Mouse (Mus musculus) T-helper 1 cell (primary cell): ENCODE measurements around the gene Kat6b.
"Not testable (repeated sequence)": the region's sequence is repeated elsewhere in the genome, so short reads cannot be mapped to it uniquely, and the experiment has no call there.

ENCODE experiments used
- in situ Hi-C: fragments of 300-600 bp; cut with MboI, MseI; formaldehyde crosslinking; loops from one replicate; pipeline ENCODE4 v1.15.1; 2025; ENCODE audit warnings: high pct_unique_total_duplicates

The Kat6b gene

GRCm38 (mm10) chr14:21481231-21481630, at the start of gene Kat6b:
Gene Kat6b, plus strand, starts transcription at chr14:21481434.
- in situ Hi-C loops, result no loop called here

DNA sequence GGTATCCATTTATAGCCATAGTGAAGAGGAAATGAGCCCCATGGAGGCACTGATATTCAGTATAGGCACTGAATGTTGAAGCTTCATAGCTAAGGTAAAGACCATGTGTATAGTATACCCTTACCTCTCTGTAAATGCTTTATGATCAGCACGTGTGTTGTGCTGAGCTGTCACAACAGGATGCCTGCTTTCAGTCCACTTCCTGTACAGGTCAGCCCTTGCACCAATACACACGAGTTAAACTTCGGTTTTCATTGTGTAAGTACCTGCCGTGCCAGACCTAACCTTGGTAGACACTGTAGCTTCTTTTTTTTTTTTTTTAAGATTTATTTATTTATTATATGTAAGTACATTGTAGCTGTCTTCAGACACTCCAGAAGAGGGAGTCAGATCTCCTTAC, 47.8 kb upstream of the Kat6b start:
- in situ Hi-C loops, result no loop called here

GRCm38 (mm10) chr14:21433995-21434394, 47.2 kb upstream of the Kat6b start:
- in situ Hi-C loops, result no loop called here

DNA sequence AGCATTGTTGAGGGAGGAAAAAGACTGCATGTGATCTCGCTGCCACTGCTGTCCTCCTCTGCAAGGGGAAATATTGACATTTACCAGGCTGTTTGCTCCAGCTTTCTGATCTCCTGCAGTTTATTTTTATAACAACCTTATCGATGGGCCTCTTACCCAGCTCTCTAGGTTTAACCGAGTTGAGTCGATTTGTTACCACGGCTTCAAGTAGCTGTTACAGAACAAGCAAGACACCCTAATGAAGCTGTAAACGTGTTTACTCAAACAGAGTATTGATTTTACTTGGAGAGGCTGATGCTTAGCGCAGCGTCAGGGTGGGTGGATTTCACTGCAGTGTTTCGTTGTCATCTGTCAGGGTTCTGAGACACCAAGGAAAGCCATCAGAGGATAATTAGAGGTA, 46.5 kb upstream of the Kat6b start:
- in situ Hi-C loops, result no loop called here

- in situ Hi-C loops, result no loop called here
Measured at GRCm38 (mm10) chr14:21439785-21440184, 41.4 kb upstream of the Kat6b start.

DNA sequence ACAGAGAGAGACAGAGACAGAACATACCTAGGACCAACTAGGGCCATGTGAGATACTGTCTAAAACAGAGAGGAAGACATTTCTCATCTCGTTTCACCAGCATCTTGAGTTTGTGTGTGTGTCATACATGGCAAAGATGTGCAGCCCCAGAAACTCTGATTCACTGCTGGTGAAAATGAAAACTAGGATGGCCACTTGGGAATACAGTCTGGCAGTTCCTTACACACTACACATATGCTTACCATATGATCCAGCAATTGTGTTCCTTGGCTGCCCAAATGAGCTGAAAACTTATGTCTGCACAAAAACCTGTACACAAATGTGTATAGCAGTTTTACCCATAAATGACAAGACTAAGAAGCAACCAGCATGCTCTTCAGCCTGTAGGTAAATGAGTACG, 40.7 kb upstream of the Kat6b start:
- in situ Hi-C loops, result no loop called here

GRCm38 (mm10) chr14:21441772-21442533, 39.3 kb upstream of the Kat6b start:
- in situ Hi-C loops, result no loop called here

DNA sequence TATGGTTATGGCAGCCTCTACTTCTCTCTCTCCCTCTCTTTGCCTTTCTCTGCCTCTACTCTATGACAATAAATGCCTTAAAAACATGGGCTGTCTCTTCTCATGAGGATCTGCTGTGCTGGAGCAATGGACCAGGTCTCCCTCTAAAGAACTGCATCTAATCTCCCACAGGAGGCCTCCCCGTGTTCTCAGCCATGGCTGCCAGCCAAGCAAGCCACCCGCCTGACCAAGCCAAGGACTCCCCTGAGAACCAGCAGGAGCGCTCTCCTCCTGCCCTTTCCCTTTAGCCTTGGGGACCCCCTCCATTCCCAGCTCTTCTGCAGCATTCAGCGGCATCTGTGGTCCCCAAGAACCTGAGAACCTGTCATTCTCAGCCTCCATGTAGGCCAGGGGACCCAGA, 28.7 kb upstream of the Kat6b start:
- in situ Hi-C loops, result no loop called here

DNA sequence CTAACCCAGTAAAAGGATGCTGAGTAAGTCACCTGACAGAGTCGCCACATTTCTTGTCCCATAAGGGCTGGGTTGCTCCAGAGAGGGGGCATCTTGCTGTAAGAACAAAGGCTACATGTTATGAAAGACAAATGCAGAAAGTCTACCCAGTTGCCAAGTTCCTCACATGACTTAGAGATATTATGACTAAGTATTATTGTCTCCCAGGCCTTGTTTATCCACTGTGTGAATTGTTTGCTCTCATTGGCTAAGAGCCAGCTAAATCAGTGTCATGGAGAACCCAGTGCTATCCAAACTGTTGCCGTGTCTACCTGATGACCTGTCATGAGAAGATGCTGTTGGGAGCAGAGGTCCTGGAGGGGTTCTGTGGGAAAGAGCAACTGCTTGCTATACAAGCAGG, 27.3 kb upstream of the Kat6b start:
- in situ Hi-C loops, result no loop called here

- in situ Hi-C loops, result no loop called here
Measured at GRCm38 (mm10) chr14:21455654-21456350, 25.4 kb upstream of the Kat6b start.

DNA sequence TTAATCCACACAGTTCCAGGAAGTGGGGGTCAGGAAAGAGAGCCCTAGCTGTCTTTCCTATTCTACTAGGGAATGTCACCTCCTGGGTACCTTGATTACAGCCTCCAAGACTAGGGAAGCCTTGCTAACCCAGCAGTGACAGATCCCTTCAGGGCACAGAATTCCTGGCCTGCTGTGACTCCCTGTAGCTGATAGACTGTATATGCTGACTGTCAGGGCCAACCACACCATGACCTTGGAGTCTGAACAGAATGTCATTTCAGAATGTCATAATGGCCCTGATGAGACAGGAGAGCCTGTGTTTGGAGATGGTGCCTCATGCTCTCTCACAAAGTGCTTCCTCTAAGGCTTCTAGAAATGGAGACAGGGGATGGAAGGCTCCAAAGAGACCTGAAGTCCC, 24.7 kb upstream of the Kat6b start:
- in situ Hi-C loops, result no loop called here

- in situ Hi-C loops, result no loop called here
Measured at GRCm38 (mm10) chr14:21457876-21458275, 23.4 kb upstream of the Kat6b start.

DNA sequence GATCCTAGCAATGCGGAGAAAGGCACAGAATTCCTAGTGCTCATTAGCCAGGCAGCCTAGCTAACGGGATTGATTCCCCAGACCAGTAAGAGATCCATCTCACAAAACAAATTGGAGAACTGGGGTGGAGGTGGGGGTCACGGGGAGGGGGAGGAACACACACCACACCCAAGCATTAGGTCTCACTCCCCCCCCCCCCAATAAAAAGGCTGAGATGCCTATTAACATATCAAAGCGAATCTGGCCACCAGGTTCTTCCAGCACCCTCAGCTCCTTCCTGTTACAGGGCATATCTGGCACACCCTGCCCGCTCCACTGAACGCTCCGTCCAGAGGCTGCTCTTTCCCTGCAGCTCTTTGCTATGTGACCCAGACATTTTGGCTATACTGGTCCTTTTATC, 22.5 kb upstream of the Kat6b start:
- in situ Hi-C loops, result no loop called here

GRCm38 (mm10) chr14:21459163-21459562, 22.1 kb upstream of the Kat6b start:
- in situ Hi-C loops, result no loop called here

GRCm38 (mm10) chr14:21462398-21462797, 18.8 kb upstream of the Kat6b start:
- in situ Hi-C loops, result no loop called here

GRCm38 (mm10) chr14:21463117-21463712, 18.0 kb upstream of the Kat6b start:
- in situ Hi-C loops, result no loop called here

DNA sequence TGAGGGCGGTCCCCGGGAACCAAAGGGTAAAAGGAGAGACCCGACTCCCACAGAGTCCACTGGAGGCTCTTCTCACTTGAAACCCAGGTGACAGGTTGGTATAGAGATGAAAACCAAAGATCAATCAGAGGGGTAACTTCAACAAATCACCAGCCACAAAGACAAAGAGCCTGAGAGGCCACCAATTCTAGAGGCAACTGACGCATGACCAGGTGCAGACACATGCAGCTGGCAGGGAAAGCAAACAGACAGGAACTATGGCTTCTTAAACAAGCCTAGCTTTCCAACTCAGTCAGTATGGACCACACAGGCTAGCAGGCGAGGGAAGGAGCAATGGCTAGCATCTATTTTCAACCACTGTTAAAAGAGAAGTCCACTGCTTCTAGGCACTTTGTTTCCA, 10.8 kb upstream of the Kat6b start:
- in situ Hi-C loops, result no loop called here

DNA sequence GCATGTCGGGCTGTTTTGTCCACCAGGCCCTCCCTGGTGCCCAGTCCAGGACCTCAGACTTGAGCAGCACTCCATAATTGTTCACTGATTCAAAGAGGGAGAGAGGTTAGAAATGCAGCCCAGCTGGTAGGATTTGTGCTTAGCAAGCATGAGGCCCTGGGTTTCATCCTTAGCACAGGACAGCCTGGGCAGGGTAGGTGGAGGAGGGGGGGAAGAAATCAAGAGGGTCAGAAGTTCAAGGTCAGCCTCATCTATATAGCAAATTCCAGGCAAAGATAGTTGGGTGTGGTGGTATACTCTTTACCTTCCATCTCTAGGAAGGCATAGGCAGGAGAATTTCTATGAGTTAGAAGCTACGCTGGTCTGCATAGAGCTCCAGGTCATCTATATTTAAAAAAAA, 9.3 kb upstream of the Kat6b start:
- in situ Hi-C loops, result no loop called here

DNA sequence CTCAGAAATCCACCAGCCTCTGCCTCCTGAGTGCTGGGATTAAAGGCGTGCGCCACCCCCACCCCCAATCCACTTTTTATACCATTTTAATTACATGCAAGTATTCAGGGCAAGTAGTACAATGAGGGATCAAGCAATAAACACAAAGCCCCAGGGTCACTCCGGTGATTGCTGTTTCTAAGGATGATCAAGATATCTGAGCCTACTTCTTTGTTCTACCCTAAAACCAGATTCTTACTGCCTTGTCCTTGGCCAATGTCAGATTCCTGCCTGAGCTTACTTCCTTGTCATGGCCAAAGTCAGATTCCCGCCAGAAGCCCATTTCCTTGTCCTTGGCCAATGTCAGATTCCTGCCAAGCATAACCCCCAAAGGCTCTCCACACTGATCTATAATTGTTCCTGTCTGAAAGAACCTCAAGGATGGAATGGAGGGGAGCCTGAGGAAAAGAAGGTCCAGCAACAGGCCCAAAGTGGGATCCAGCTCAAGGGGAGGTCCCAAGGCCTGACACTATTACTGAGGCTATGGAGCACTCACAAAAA, 6.6 kb upstream of the Kat6b start:
- in situ Hi-C loops, result not testable (repeated sequence)

DNA sequence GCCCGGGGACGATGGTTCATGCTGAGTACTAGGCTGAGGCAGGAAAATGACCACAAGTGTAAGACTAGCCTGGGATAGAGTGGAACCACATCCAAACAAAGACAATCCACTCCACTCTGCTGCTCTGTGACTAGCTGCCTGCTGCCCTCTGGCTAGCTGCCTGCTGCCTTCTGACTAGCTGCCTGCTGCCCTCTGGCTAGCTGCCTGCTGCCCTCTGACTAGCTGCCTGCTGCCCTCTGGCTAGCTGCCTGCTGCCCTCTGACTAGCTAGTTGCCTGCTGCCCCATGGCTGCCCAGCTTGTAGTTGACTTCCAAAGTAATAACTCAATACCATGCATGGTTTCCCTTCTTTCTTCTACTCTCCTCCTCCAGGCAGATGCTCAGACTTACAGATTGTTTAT, 4.1 kb upstream of the Kat6b start:
- in situ Hi-C loops, result no loop called here

GRCm38 (mm10) chr14:21479566-21479965, 1.7 kb upstream of the Kat6b start:
- in situ Hi-C loops, result no loop called here

DNA sequence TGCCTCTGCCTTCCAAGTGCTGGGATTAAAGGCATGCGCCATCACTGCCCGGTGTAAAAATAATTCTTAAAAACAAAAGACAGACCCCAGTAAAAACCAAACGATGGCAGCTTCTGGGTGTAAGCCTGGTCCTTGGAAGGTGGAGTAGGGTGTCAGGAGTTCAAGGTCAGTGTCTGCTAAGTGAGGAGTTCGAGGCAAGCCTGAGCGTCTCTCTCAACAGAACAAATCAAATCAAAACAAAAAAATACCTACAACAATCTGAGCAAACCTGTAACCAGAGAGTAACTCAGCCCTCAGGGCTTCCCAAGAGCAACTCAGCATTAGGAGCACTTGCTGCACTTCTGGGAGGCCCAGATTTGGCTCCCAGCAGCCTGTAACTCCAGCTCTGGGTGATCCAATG, 1.0 kb upstream of the Kat6b start:
- in situ Hi-C loops, result no loop called here

DNA sequence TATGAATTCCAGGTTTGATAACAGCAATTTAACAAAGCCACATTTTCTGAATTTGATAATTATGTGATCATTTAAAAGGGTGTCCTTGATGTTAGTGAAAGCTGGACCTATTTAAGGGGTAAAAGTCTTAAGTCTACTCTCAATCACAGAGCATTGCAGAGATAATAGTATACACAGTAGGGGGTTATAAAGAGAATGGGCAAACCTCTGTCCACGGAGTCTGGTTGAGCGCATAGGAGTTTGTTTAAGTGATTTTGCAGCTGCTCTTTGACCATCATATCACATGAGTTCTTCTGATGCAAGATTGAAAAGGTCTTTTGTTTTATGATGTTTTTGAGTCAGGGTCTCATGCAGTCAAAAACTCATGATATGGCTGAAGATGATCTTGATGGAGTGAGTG, 3.0 kb downstream of the Kat6b start:
- in situ Hi-C loops, result no loop called here
